Mouse (Mus musculus): ENCODE data around the gene Osbp2. TPM values are rescaled to one million over a fixed set of nuclear protein-coding genes. Genes with fewer than 3 reads are reported as not detected.
A peak's percentile ranks its signal among the peaks of the same experiment; 100 is the strongest.

Gene Osbp2
- total RNA-seq, 2 experiments from 2014 or later = 125 to 126 TPM

DNA sequence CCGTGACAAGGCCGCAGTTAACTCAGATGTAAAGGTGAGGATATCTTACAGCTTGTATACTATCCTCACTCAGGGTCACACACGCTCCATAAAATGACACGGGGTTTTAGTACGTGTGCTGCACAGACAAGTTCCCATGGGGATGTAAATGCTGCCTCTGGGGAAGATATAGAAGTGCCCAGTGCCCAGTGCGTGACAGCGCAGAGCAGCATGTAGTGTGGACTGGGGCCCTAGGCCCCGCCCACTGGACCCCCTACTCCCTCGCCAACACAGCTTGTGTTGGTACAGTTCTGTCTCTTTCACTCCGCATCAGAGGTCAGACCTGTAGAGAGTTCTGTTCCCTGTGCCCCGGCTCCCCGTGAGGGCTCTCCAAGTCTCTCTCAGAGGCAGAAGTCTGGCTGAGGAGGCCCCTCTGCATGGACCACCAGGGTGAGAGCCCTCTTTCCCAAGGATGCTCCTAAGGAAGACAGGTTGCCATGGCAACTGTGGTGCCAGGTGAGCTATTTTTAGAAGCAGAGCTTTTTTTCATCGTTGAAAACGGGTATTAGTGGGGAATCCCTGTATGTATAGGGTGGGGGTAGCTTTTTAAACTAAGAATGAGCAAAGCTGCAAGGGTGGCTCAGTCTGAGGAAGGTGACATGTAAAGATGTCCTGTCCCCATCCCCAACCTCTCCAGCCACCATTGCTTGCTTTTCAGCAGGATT, 129.6 kb downstream of the Osbp2 start:
- no peak for DNase-seq (ENCODE audit: extremely low spot score in 1 of 2, low spot score in 2 of 2)
- intact Hi-C loops (cut with DNase I) = no loop called here

DNA sequence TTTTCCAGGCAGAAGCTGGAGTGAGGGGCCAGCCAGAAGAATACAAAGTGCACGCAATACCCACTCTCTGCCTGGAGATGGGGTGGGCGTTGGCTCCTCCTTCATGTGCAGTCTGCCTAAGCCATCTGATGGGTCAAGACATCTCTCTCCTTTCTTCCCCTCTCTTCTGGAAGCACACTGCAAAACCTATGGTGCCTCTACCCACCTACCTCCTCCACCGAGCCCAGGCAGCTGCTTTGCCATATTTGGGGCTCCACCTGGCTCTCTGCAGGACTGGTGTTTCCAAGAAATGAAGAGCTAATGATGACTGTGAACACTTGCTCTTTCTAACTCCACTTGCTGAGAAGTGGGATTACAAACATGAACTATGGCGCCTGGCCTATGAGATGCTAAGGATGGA, 132.2 kb downstream of the Osbp2 start:
- no peak for DNase-seq (ENCODE audit: extremely low spot score in 1 of 2, low spot score in 2 of 2)
- intact Hi-C loops (cut with DNase I) = no loop called here

DNA sequence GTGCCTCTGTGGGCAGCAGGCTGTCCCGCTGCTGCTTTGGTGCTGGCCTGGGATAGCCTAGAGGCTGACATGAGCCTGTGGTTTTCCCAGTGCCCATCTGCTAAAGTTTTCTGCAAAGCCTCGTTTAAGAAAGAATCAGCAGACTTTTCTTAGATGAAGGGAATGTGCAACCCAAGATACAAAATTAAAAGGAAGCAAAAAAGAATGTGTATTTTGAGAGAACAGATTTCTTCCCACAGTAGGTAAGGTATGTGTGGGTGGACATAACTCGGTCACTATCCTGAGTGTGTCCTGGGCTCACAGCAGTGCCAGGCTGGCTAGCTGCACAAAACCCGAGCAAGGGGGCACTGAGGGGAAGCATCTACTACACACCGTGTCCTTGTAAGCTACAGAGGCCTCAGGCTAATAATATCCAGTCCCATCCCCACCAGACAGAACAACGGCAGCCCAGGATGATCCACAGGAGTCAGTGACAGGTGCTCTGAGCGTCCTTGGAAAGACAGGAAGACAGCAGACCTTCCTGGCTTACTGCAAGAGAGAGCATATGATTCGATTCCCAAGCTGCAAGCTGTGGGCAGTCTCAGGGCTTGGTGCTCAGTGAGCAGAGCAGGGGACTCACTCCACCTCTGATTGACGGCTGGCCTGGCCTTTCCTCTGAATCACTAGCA, 136.1 kb downstream of the Osbp2 start:
- no peak for DNase-seq (ENCODE audit: extremely low spot score in 1 of 2, low spot score in 2 of 2)
- intact Hi-C loops (cut with DNase I) = loop anchor here (5.0 kb wide), 1 partner anchor 45 kb away; no protein-coding TSS in a partner anchor

DNA sequence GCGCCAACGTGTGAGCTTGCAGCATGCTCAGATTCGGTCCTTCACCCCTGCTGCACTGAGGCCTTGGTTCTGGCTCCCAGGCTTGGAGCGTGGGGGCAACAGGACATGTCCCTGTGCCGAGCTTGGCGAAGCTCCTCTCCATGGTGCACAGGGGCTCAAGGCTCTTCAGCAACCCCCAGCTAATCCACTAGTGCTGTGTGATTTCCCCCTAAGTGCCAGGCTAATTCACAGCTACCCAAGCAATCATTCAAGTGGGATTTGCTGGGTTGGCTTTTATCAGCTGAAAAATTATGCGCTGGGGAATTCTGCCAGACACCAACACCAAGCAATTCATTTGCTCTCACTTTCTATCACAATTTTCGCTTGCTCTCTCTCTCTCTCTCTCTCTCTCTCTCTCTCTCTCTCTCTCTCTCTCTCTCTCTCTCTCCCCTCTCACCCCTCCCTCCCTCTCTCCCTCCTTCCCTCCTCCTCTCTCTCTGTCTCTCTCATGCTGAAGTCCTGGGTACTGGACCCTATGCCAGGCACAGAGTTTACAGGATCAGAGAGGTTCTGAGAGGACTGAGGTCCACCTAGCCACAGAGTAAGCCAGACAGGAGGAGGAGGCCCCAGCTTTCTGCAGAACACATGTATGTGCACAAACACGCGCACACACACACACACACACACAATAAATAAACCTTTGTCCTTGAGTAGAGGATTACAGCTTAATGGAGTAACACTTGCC, 138.2 kb downstream of the Osbp2 start:
- DNase-seq (ENCODE audit: extremely low spot score in 1 of 2, low spot score in 2 of 2) = peak in 1 of 2 experiments; percentile 38
- intact Hi-C loops (cut with DNase I) = loop anchor here (5.0 kb wide), 1 partner anchor 47 kb away; no protein-coding TSS in a partner anchor

DNA sequence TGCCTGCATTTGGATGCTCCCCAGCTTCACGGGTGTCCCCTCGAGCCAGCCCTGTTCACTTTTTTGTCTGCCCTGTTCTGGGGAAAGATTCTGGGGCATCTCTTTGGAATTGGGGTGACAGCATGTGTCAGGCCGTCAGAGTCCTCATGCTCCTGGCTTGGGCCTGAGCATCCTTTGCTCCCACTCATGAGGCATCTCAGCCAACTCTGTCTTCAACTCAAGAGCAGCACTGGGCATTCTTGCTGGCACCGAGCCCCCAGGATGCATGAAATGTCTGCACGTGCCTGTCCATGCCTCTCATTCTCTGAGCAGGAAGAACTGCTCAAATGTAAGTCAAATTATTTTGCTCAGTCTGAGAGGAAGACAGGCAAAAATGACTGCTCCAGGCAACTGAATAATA, 139.0 kb downstream of the Osbp2 start:
- no peak for DNase-seq (ENCODE audit: extremely low spot score in 1 of 2, low spot score in 2 of 2)
- intact Hi-C loops (cut with DNase I) = loop anchor here (5.0 kb wide), 1 partner anchor 48 kb away; no protein-coding TSS in a partner anchor

DNA sequence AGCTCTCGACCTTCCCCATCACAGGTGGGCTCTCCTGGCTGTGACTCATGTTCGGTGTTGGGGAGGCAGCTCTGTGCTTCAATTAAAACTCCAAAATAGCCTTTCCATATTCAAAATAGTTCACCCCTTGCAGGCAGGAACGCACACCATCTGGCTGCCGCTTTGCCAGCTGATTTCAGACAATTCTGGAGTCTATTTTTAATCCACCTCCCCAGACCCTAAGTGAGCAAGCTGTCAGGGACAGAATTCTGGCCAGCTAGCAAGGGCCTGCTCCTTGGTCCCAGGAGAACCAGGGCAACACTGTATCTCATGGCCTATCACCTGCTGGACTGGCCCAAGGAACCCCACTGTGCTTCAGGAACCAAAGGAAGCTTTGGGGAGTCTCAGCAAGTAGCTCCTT, 139.8 kb downstream of the Osbp2 start:
- intact Hi-C loops (cut with DNase I) = no loop called here

DNA sequence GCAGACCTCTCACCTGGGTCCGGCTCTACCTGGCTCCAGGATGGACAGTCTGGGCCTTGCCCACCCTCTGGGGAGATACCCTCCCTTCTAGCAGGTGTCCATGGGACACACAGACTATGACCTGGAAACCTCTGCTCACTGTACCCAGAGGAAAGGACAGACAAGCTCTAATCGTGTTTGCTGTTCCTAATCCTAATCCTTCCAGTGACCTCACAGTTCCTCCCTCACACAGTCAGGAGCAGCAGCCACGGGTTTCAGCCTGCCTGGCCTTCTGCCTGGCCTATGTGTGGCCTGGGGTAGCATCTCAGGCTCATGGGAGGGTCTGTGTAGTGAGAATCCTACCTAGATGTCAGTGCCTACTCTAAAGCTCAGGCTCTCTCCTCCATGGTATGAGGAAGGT, 140.8 kb downstream of the Osbp2 start:
- no peak for DNase-seq (ENCODE audit: extremely low spot score in 1 of 2, low spot score in 2 of 2)
- intact Hi-C loops (cut with DNase I) = no loop called here

More for the DNA sequence above, 139.8 kb downstream of the Osbp2 start:
- DNase-seq (ENCODE audit: extremely low spot score in 1 of 2, low spot score in 2 of 2) = no peak

DNA sequence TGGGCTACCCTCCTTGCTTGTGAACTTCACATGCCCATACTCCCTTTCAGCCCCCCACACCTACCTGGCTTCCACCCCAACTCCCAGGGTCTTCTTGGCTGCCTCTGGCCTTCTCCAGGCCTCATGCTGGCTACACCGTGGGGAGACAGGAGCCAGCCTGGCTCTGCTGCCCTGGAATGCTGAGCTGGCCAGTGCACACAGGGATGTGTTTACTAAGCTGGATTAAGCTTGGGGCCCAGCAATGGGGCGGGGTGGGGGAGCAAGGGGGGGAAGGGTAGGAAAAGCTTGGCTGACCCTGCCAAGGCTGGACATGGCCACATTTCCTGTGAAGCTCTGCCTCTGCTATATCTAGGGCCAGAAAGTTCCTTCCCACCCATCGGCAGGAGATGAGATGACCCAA, 141.7 kb downstream of the Osbp2 start:
- intact Hi-C loops (cut with DNase I) = no loop called here
- DNase-seq (ENCODE audit: extremely low spot score in 1 of 2, low spot score in 2 of 2) = no peak

DNA sequence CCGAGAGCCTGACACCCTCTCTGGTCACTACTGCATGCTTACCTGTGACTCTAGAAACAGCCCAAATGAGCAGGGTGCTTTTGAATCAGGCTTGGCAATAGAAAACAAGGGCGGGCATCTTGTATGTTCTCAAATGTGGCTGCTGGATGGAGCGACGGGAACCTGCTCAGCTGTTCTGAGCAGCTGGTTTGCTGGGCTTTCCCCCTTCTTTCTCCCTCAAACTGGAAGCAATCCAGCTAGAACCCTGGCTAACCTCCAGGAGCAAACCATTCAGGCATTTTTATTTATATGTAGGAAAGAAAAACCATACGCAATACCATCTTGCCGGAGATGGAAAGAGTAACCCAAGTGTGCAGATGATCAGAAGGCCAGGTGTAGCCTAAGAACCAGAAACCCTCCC, 147.0 kb downstream of the Osbp2 start:
- no peak for DNase-seq (ENCODE audit: extremely low spot score in 1 of 2, low spot score in 2 of 2)
- intact Hi-C loops (cut with DNase I) = no loop called here

DNA sequence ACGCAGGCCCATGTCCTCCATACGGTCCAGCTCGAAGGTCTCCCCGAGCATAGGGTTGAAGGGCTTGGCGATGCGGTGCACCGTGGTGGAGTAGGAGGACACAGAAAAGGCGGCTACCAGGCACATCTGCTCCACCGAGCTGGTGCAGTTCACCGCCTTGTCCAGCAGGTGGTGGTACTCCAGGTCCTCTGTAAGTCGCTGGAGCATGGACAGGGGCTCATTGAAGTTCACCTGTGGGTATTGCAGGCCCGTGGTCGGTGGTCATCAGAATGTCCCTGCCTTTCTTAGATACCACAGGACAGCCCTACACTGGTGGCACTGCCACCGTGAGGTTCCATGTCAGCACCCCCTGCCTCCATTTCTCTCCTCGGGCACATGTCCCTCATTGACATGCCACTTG, 149.2 kb downstream of the Osbp2 start:
- peak; percentile 43 to 71 for DNase-seq (ENCODE audit: extremely low spot score in 1 of 2, low spot score in 2 of 2)
- intact Hi-C loops (cut with DNase I) = loop anchor here (5.0 kb wide), 1 partner anchor 73 kb away; no protein-coding TSS in a partner anchor

DNA sequence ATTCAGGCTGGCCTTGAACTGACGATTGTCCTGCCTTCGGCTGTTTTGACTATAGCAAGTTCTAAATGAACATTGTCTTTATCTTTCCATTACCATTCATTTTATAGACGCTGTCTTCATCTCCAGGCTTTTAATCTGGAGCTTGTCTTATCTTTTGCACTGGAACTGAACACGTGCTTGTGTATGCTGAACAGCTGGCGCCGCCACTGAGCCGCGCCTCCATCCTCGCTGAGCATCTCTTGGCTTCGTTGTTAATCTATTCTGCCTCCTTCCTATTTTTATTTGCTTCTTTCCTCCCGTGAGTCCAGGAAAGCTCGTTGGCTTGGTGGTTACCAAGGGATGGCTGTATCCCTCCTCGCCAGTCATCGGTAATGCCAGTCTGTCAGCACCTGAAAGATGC, 153.5 kb downstream of the Osbp2 start:
- no peak for DNase-seq (ENCODE audit: extremely low spot score in 1 of 2, low spot score in 2 of 2)
- intact Hi-C loops (cut with DNase I) = loop anchor here (5.0 kb wide), 1 partner anchor 77 kb away; no protein-coding TSS in a partner anchor

DNA sequence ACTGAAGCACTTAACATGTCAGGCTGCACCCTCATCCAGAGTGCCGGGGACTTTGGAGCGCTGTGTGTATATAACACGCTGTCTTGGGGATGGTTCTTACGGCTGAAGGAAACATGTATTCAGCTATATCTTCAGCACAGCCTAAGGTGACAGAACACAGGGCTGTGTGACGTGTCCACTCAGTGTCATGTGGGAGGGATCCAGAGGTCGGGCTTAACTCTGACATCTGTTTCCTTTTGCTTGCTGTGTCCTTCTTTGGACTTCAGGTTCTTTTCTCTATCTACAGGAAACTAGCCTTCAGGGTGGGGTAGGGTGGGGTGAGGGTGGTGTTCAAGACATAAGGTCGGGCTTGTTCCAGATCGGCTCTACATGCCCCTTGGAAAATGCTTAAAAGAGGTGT, 156.6 kb downstream of the Osbp2 start:
- no peak for DNase-seq (ENCODE audit: extremely low spot score in 1 of 2, low spot score in 2 of 2)
- intact Hi-C loops (cut with DNase I) = no loop called here

DNA sequence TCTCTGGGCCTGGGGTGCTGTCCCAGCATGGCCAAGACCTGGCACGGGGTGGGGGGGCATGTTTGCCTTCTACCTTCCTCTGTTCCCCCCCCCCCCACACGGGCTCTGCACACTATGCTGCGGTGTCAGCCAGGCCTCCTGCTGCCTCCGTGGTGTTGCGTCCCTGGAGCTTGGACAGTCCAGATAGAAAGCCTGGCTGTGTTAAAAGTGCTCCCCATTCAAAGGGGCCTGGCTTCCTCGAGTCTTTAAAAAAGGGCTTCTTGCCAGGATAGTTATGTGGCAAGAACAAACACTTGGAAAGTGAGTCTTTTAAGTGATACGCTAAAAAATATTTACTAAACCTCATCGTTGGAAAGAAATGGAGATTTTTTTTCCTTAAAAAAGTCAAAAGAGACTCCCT, 159.3 kb downstream of the Osbp2 start:
- DNase-seq (ENCODE audit: extremely low spot score in 1 of 2, low spot score in 2 of 2) = peak in 1 of 2 experiments; percentile 27
- intact Hi-C loops (cut with DNase I) = no loop called here

DNA sequence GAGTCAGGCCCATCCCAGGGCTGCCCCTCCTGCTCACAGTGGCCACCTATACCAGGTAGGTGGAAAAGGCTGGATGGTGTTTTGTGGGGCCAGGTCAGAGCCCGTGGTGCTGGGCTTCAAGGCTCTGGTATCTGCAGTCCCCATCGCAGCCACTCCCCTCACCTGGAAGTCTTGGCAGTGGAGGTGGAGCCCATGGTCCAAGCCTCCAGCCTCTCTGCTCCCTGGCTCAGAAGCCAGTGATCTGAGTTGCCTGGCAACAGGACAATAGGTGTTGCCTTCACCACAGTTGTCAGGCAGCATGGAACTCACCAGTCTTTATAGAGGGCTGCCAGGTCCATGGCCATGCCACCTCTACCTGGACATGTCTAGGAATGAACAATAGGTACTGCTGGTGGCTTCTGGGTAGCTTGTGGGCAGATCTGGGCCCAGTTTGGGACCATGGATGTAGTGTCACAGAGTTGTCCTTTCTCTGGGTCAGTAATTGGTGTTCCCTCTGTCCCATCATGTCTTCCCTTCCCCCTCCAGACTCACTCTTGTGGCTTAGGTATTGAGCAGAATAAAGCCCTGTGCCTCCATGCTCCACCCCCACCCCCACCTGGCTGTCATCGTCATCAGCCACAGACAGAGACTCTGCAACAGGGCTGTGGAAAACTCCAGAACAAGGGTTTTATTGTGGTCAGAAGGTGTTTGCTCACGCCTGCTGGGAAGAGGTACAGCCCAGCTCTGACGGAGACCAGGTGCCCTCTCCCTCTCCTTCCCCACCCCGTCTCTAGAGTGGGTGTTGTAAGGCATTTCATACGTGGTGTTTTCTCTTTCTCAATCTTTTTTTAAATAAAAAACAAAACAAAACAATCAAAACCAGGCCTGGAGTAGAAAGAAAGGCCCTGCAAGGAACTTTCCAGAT, 160.4 kb downstream of the Osbp2 start:
- DNase-seq (ENCODE audit: extremely low spot score in 1 of 2, low spot score in 2 of 2) = peak in 1 of 2 experiments; percentile 15
- intact Hi-C loops (cut with DNase I) = no loop called here

DNA sequence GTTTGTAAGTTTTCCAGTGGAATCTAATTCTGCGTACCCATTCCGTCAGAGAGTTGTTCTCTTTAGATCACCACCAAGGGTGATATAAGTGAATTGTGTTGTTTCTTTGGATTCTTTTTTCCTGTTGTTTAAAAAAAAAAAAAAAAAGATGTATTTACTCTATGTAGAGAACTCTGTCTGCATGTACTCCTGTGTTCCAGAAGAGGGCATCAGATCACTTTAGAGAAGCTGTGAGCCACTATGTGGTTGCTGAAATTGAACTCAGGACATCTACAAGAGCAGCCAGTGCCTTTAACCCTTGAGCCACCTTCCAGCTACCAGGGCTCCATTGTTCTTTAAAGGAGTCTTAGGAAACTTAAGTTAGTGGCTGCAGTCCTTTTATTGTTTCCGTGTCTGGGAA, 166.3 kb downstream of the Osbp2 start:
- no peak for DNase-seq (ENCODE audit: extremely low spot score in 1 of 2, low spot score in 2 of 2)
- intact Hi-C loops (cut with DNase I) = loop anchor here (10.0 kb wide), 1 partner anchor 217 kb away; the partner anchor contains the start of gene Slc35e4

DNA sequence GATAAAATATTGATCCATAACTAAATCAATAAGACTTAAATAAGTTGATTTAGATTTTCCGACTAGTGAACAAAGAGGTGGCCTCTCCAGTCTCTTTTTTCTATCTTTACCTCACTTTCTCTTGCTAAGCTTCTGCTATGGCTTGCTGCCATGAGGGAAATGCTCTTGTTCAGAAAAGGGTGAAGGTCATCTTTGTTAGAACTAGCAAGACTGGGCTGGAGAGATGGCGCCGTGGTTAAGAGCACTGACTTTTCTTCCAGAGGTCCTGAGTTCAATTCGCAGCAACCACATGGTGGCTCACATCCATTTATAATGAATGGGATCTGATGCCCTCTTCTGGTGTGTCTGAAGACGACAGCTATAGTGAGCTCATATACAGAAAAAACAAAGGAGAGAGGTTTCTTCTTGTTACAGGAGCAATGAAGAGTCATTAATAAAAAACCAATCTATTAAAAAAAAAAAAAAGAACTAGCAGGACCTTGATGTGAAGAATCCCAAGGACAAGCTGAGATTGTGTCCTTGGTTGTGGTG, 167.6 kb downstream of the Osbp2 start:
- intact Hi-C loops (cut with DNase I) = loop anchor here (10.0 kb wide), 1 partner anchor 219 kb away; the partner anchor contains the start of gene Slc35e4
- no peak for DNase-seq (ENCODE audit: extremely low spot score in 1 of 2, low spot score in 2 of 2)

DNA sequence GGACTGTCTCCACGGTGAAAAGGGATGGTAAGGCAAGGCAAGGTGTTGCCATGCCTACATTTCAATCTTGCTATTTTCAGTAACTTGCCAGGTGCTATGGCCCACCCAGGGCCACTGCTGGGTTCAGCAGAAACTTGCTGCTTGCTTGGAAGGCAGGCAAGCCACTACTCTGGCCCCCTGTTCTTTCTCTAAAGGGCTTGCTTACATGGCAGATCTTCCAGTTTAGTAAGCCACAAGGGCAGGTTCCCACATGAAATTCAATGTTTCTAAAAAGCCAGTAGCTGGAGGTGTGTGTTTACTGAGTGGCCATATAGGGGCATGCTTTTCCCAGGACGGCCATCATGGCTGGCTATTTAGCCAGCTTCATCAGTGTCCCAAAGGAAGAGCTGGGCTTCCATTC, 172.0 kb downstream of the Osbp2 start:
- intact Hi-C loops (cut with DNase I) = loop anchor here (10.0 kb wide), 1 partner anchor 223 kb away; the partner anchor contains the start of gene Slc35e4
- DNase-seq (ENCODE audit: extremely low spot score in 1 of 2, low spot score in 2 of 2) = no peak

DNA sequence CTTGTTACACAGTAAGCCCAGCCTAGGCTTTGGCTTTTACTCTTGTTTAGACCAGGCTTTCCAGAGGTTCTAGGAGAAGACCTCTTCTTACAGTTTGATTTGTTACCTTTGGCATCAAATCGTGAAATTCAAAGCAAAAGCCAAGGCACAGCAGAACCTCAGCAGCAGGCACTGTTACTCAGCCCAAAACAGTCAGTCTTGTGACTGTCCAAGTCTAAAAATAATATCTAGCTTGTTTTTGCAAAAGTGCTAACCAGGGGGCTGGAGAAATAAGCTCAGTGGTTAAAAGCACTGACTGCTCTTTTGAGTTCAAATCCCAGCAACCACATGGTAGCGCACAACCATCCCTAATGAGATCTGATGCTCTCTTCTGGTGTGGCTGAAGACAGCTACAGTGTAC, 176.8 kb downstream of the Osbp2 start:
- DNase-seq (ENCODE audit: extremely low spot score in 1 of 2, low spot score in 2 of 2) = no peak
- intact Hi-C loops (cut with DNase I) = no loop called here

Data from left cerebral cortex, postnatal 10 days (tissue).